Mouse (Mus musculus) kidney, embryonic 15.5 days (tissue): Measurements from ENCODE around the gene Tmem255a. TPM values are rescaled to one million over a fixed set of nuclear protein-coding genes. Genes with fewer than 3 reads are reported as not detected.
A peak's percentile ranks its signal among the peaks of the same experiment; 100 is the strongest.
"Not testable (repeated sequence)": the region's sequence is repeated elsewhere in the genome, so short reads cannot be mapped to it uniquely, and the experiment has no call there.

ENCODE experiments used
- ATAC-seq: fragments of 200-750 bp; cut with Nextera tagmentation; replicated peaks from 2 replicates; pipeline ENCODE4 v1.8.0; 2017; ENCODE audit warnings: moderate TSS enrichment; ENCODE audit not compliant: low FRiP score
- H3K27ac ChIP-seq: fragments of 300-500 bp; sonication (generic); 2 replicates; pipeline ENCODE4 v1.5.1; 2015; ENCODE audit warnings: mild to moderate bottlenecking, inconsistent platforms
- H3K27me3 ChIP-seq: fragments of 300-500 bp; sonication (generic); 2 replicates; pipeline ENCODE4 v1.6.1; 2015; ENCODE audit warnings: inconsistent platforms
- H3K36me3 ChIP-seq: fragments of 300-500 bp; sonication (generic); 2 replicates; pipeline ENCODE4 v1.6.1; 2015; ENCODE audit warnings: inconsistent platforms
- H3K4me1 ChIP-seq: fragments of 300-500 bp; sonication (generic); 2 replicates; pipeline ENCODE4 v1.6.1; 2015; ENCODE audit warnings: inconsistent platforms
- H3K4me2 ChIP-seq: fragments of 300-500 bp; sonication (generic); 2 replicates; pipeline ENCODE4 v1.6.1; 2015; ENCODE audit warnings: moderate library complexity, mild to moderate bottlenecking, inconsistent platforms
- H3K4me3 ChIP-seq: fragments of 300-500 bp; sonication (generic); replicated peaks from 2 replicates; pipeline ENCODE4 v1.5.1; 2015; ENCODE audit warnings: mild to moderate bottlenecking, inconsistent platforms
- H3K9ac ChIP-seq: fragments of 300-500 bp; sonication (generic); 2 replicates; pipeline ENCODE4 v1.6.1; 2015; ENCODE audit warnings: mild to moderate bottlenecking, inconsistent platforms
- H3K9me3 ChIP-seq: fragments of 300-500 bp; sonication (generic); replicated peaks from 2 replicates; pipeline ENCODE4 v1.6.1; 2016; ENCODE audit warnings: inconsistent platforms
- WGBS: fragments of 180-500 bp; shearing (Covaris S2); methylation state at CpG from one replicate; pipeline ENCODE4 v1.1.7; 2015; ENCODE audit warnings: mixed read lengths; 5-methylcytosine and 5-hydroxymethylcytosine counted together
- polyA plus RNA-seq: library from polyadenylated mRNA; unstranded; fragments of >200 nt; fragmentation: Nextera tagmentation; extraction: Ambion mirVana; gene quantifications from 2 replicates; pipeline ENCODE4 v1.2.1, GENCODE M21; 2015

Gene Tmem255a
- polyA plus RNA-seq, 1 experiment from 2014 or later = 29.0 TPM

DNA sequence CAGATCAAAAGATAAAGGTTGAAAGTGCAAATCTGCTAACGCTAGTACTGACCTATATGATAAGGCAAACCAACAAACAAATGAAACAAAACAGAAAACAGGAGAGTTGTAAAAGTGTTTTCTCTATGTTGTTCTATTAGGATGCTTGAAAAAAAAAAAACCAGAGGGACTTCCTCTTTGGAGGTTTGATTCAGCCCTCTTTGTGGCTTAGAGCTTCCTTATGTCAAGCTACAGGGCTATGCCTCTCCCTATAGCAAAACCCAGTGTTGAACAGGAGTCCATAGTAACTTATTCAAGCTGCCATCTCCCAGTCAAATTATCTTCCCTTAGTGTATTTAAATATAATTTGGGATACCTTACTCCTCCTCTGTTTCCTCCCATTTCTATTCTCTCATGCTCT is 44.8 kb downstream of the Tmem255a start:
- WGBS = 85% methylated on average over 1 of the region's 1 CpGs

DNA sequence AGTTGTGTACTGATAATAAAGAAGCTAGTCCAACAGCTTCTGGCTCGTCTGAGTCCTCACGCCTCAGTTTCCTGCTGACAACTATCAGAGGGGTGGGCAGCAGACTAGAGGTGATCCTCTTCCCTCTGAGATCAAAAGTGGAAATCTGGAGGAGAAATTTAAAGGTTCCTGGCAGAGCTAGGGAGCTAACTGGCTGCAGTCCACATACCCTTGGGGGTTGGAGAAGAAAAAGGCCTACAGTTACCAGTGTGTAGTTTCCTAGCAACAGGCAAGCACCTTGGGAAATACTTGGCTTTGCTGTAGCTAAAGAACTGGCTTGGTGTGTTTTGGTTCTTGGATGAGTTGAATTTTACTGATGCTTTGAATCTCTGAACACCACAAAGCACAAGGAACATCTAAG is 50.4 kb downstream of the Tmem255a start:
- H3K27me3 ChIP-seq = no peaks in the 10 kb centered on the region
- H3K4me2 ChIP-seq = no peak overlapping the region
- WGBS = 73% methylated on average over 2 of the region's 2 CpGs
- no peaks in the 10 kb centered on the region for H3K4me1 ChIP-seq
- H3K27ac ChIP-seq = no peak overlapping the region
- no peak overlapping the region for H3K9ac ChIP-seq
- no peak overlapping the region for H3K4me3 ChIP-seq
- ATAC-seq = no peak
- H3K9me3 ChIP-seq = no peaks in the 10 kb centered on the region
- no peaks in the 10 kb centered on the region for H3K36me3 ChIP-seq

More for the DNA sequence above, 44.8 kb downstream of the Tmem255a start:
- Histone ChIP-seq H3K4me1 (no peaks in the 10 kb centered on the region), H3K4me2 (no peak overlapping the region), H3K27me3 (no peaks in the 10 kb centered on the region), H3K9me3 (no peaks in the 10 kb centered on the region), H3K9ac (no peak overlapping the region), H3K36me3 (no peaks in the 10 kb centered on the region), H3K27ac (no peak overlapping the region), H3K4me3 (no peak overlapping the region)
- no peak for ATAC-seq

DNA sequence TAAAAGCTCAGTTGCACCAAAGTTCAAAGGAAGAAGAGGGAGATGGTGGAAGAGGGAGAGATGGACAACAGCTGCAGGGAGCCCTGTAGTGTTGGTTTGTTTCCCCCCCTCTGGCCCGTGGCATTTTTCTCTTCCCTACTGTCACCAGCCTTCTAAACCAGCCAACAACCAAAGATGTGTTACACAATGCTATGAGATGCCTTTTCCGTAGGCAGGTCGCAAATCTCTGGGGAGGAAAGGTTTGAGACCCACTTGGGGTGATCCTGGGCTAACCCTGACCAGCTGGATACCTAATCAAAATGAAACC is 61.8 kb downstream of the Tmem255a start:
- Histone ChIP-seq H3K27ac (peak overlapping the region; percentile 86), H3K4me1 (peaks cover 4% of the 10 kb centered on the region; the same call in 1 of the 2 replicates), H3K4me3 (peak overlapping the region; percentile 67), H3K36me3 (peaks cover 15% of the 10 kb centered on the region), H3K27me3 (no peaks in the 10 kb centered on the region), H3K9ac (peak overlapping the region; percentile 62), H3K4me2 (peak overlapping the region; percentile 61), H3K9me3 (no peaks in the 10 kb centered on the region)
- ATAC-seq = 0 out of 2 replicates have a peak, but pooled peaks have one; percentile 12
- 31% methylated on average over 3 of the region's 3 CpGs for WGBS

DNA sequence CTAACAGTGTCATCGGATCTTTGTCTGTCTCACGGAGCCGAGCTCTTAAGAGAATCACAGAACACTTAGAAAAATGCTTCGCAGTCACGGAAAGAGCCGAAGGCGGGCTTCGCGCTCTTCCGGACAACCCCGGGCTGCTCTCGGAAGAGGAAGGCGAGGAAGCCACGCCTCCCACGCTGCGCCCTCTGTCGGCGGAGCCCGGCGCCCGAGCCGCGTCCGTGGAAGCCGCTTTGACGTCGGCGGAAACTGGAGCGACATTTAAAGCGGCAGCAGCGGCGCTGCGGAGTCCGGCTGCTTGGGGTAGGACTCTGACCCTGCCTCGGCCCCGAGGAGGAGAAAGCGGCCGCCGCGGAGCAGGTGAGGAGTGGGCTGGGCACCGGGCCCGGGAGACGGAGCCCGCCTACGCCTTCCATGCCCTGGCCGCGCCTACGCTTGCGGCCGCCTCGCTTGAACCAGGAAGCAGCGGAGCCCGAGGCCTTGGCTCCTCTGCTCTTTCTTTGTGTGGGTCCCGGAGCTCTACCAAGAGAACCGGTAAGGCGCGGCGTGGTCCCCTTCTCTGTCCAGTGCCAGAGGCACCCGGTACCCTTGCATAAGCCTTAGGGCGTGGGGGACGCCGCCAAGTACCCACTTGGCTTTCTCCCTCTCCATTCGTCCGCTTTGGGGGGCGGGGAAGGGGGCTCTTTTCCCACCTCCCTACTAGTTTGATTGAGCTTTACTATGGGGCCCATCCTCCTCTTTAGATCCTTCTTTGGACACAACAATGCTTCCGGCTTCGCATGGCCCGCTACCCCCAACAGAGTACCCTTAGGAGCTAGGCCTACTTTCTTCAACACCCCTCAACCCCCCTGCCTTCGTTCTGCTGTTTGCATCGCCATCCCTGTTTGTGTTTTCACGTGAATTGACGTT is 62.4 kb downstream of the Tmem255a start, which contains the start of gene Zbtb33:
TSS of gene Zbtb33 (plus strand) at position 242 of the 906 bp plus-strand sequence.
- Histone ChIP-seq H3K4me2 (peak within 1 kb of the TSS; percentile 61), H3K4me1 (peaks cover 4% of the 10 kb centered on the region; the same call in 1 of the 2 replicates), H3K27me3 (no peaks in the 10 kb centered on the region), H3K9ac (peak within 1 kb of the TSS; percentile 62), H3K9me3 (no peaks in the 10 kb centered on the region), H3K4me3 (peak within 1 kb of the TSS; percentile 67), H3K36me3 (peaks cover 15% of the 10 kb centered on the region), H3K27ac (peak within 1 kb of the TSS; percentile 86)
- ATAC-seq = peak; percentile 97
- WGBS = 19% methylated on average over 69 of the region's 72 CpGs

DNA sequence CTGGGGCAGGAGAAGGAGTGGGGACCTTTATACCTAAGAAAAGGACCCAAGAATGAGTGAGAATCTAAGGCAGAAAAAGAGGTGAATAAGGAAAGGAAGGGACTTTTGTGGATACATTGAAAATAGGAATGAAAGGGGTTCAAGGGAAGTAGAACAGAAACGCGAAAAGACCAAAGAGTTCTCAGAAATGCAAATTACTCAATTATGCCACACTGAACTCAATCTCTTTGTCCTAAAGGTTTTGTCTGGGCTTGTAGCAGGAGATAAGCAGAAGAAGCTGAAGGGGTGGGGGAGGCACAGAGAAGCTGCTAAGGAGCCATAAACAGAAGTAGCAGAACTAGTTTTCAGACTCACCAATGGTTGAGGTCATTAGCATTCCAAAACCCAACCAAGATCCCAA is 66.7 kb downstream of the Tmem255a start:
- Histone ChIP-seq H3K9ac (no peak overlapping the region), H3K36me3 (no peaks in the 10 kb centered on the region), H3K27me3 (no peaks in the 10 kb centered on the region), H3K4me2 (no peak overlapping the region), H3K9me3 (no peaks in the 10 kb centered on the region), H3K4me1 (no peaks in the 10 kb centered on the region), H3K4me3 (no peak overlapping the region), H3K27ac (no peak overlapping the region)
- ATAC-seq = no peak
- 51% methylated on average over 2 of the region's 2 CpGs for WGBS

DNA sequence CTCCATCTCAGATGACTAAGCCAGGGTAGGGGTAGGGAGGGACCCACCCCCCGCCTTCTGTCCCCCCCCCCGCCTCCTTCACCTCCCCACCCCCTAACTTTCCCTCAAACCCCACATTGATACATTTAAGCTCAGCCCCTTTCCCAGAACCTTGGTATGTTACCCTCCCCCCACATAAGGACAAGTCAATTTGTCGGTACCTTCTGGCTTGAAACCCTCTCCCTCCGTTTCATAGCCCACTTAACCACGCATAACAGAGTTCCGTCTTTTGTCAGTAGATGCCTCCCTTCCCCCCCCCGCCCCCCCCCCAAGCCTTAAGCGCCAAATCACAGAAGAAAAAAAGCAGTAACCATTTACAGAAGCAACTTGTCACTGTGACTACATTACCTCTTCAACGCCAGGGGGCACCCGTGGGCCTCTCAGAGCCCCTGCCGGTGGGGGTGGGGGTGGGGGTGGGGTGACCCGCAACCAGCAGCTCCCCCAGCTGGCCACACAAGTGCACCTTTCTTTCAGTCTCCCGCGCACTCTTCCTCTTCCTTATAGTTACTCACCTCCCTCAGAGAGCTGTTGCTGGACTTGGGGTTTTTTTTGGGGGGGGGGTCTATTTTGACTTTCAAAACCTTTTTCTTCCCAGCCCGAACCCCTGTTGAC is 70.5 kb downstream of the Tmem255a start:
- 15% methylated on average over 12 of the region's 15 CpGs for WGBS
- Histone ChIP-seq H3K4me2 (peak overlapping the region; percentile 78), H3K36me3 (no peaks in the 10 kb centered on the region), H3K4me3 (peak overlapping the region; percentile 48), H3K9ac (no peak overlapping the region), H3K27me3 (no peaks in the 10 kb centered on the region), H3K27ac (no peak overlapping the region), H3K4me1 (no peaks in the 10 kb centered on the region), H3K9me3 (peaks cover 3% of the 10 kb centered on the region; the same call in 1 of the 2 replicates)
- ATAC-seq = peak; percentile 66

DNA sequence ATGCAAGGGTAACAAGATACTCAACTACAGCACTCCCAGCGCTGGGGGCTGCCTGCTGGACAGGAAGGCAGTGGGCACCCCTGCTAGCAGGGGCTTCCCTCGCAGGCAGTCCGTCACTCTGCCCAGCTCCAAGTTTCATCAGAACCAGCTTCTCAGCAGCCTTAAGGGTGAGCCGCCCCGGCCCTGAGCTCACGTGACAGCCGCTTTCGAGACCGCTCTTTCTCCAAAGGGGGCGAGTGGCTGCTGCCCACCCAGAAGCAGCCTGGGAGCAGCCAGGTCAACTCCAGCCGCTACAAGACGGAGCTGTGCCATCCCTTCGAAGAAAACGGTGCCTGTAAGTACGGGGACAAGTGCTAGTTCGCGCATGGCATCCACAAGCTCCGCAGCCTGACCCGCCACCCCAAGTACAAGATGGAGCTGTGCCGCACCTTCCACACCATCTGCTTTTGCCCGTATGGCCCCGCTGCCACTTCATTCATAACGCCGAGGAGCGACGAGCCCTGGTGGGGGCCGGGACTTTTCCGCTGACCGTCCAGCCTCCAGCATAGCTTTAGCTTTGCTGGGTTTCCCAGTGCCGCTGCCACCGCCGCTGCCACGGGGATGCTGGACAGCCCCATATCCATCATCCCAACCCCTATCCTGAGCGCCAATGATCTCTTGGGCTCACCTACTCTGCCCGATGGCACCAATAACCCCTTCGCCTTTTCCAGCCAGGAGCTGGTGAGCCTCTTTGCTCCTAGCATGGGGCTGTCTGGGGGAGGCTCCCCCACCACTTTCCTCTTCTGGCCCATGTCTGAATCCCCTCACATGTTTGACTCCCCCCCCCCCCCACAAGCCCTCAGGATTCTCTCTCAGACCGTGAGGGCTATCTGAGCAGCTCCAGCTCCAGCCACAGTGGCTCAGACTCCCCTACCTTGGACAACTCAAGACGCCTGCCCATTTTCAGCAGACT is 71.3 kb downstream of the Tmem255a start:
- Histone ChIP-seq H3K9ac (peak overlapping the region; percentile 29; the same call in 1 of the 2 replicates), H3K27me3 (no peaks in the 10 kb centered on the region), H3K4me2 (peak overlapping the region; percentile 78), H3K4me1 (no peaks in the 10 kb centered on the region), H3K4me3 (peak overlapping the region; percentile 48), H3K9me3 (peaks cover 3% of the 10 kb centered on the region; the same call in 1 of the 2 replicates), H3K36me3 (no peaks in the 10 kb centered on the region), H3K27ac (0 out of 2 replicates have a peak overlapping the region, but pooled peaks have one; percentile 9)
- 19% methylated on average over 37 of the region's 38 CpGs for WGBS
- ATAC-seq = peak; percentile 76

DNA sequence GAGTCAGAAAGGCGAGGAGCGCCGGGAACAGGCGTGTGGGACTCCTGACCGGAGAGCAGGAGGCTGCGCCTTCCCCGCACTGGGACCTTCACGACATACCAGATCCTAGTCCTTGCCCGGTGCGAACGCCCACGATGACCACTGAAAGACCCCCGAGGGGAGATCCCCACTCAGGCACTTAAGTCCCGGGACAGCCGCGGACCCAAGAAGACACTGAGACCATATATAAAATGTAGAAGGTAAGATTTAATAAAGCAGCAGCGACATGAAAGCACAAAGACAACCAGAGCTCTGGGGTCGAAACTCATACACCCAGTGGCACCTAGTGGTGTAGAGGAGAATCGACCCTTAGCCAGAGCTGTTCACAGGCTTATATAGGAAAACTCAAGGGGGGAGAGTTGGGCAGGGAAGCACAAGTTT is 72.3 kb downstream of the Tmem255a start:
- H3K4me1 ChIP-seq, H3K36me3 ChIP-seq, H3K27ac ChIP-seq, H3K9me3 ChIP-seq, H3K27me3 ChIP-seq, H3K9ac ChIP-seq: not testable (repeated sequence)
- Histone ChIP-seq H3K4me3 (peak overlapping the region; percentile 36), H3K4me2 (peak overlapping the region; percentile 78)
- ATAC-seq = peak; percentile 67; the same call in 1 of the 2 replicates
- WGBS = 35% methylated on average over 19 of the region's 19 CpGs

DNA sequence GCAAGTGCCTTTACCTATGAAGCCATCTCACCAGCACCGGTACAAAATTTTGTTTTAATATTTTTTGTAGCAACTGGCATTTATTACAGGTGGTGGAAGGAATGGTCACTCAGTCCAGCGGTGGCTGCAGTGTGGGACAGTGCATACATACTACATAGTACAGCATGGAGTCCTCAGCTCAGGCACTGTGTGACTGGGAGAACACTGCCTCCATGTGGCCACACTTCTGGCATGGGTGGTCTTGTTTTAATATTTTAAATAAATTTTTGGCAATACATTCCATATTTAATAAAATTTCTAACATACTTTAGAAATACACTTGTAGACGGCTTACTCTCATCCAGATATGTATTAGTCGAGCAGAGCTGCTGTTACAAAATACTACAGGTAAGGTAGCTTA is 85.6 kb downstream of the Tmem255a start:
- Histone ChIP-seq H3K27me3 (no peaks in the 10 kb centered on the region), H3K9me3 (no peaks in the 10 kb centered on the region), H3K4me3 (no peak overlapping the region), H3K4me1 (no peaks in the 10 kb centered on the region), H3K36me3 (no peaks in the 10 kb centered on the region), H3K9ac (no peak overlapping the region), H3K27ac (no peak overlapping the region), H3K4me2 (no peak overlapping the region)
- 84% methylated on average over 4 of the region's 4 CpGs for WGBS
- ATAC-seq = no peak

DNA sequence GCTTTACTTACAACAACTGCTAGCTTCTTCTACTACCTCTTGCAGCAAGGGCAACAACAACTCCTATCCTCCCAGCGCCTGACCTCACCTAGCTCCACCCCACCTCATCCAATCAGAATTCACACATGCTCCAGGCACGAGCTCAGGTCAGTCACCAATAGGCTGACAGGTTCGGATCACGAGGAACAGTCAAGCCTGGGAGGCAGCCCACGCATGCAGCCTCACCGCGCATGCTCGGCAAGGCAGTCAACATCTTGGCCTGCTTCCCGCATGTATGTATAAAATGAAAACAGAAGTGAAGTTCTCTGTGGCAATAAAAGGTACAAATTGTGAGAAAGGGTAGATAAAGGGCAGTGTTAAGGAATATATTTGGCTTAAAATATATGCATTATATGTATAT is 86.2 kb downstream of the Tmem255a start:
- Histone ChIP-seq H3K4me2 (no peak overlapping the region), H3K36me3 (no peaks in the 10 kb centered on the region), H3K9me3 (no peaks in the 10 kb centered on the region), H3K27me3 (no peaks in the 10 kb centered on the region), H3K9ac (no peak overlapping the region), H3K4me1 (no peaks in the 10 kb centered on the region), H3K27ac (no peak overlapping the region), H3K4me3 (no peak overlapping the region)
- no peak for ATAC-seq
- WGBS = 76% methylated on average over 9 of the region's 9 CpGs

DNA sequence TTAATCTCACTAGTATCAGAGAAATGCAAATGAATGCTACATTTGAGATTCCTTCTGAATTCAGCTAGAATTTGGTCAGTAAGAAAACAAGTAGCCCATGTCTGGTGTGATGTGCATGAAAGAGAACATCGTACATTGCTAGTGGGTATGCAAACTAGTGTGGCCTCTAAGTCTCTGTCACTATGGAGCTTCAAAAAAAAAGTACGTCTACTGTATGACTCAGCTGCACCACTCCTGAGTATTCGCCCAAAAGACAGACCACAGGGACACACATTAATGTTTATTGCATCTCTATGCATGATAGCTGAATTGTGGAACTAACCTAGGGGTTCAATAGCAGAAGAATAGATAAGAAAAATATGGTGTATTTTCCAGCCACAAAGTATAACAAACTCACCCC is 86.9 kb downstream of the Tmem255a start:
- Histone ChIP-seq H3K4me1 (no peaks in the 10 kb centered on the region), H3K36me3 (no peaks in the 10 kb centered on the region), H3K4me2 (no peak overlapping the region), H3K27me3 (no peaks in the 10 kb centered on the region), H3K4me3 (no peak overlapping the region), H3K9ac (no peak overlapping the region), H3K9me3 (no peaks in the 10 kb centered on the region), H3K27ac (no peak overlapping the region)
- 90% methylated on average over 3 of the region's 3 CpGs for WGBS
- no peak for ATAC-seq
